Mouse (Mus musculus): ENCODE measurements around the gene Klhl3.

Klhl3 gene

DNA sequence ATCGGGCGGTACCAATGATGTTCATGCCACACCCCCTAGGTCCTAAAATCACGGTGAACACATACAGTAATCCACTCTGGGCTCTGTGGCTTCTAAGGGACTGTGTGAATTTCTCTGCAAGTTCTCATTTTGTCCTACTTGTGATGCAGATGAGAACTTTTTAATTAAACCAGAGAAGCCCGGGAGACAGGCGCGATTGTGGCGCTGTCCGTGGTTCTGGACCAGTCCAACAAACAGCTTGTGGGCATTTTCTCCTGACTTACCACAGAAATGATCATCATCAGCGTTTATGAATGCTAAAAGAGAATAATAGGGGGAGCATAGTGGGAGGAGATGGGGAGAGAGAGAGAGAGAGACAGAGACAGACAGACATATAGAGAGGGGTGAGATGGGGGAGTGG lies 134.5 kb downstream of the Klhl3 start:
- no peak for DNase-seq (ENCODE audit: extremely low read depth, insufficient read length, low spot score)

GRCm38 (mm10) chr13:57977721-57978120 lies 135.7 kb downstream of the Klhl3 start:
- no peak for DNase-seq (ENCODE audit: extremely low read depth, insufficient read length, low spot score)

- no peak for DNase-seq (ENCODE audit: extremely low read depth, insufficient read length, low spot score)
These were observed 147.7 kb downstream of the Klhl3 start for GRCm38 (mm10) chr13:57965658-57966057.

DNA sequence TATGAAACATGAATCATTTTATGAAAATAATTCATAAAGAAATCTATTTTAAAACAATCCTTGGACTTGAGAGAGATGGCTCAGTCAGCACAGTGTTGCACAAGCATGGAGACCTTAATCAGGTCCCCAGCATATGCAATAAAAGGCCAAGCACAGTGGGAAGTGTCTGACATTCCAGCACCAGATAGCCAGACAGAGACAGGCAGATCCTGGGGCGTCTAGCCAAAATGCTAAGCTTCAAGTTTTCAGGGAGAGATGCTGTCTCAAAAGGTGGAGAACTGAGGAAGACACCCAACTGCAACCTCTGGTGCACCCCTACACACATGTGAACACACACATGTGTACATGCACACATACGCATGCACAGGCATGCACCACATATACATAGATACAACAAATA lies 153.1 kb downstream of the Klhl3 start:
- no peak for DNase-seq (ENCODE audit: extremely low read depth, insufficient read length, low spot score)

GRCm38 (mm10) chr13:57959806-57960205 lies 153.6 kb downstream of the Klhl3 start:
- DNase-seq (ENCODE audit: extremely low read depth, insufficient read length, low spot score) = no peak

Measured in 3134 (cell line).